Mouse (Mus musculus): ENCODE data around the gene Kcnmb2.

Gene Kcnmb2

DNA sequence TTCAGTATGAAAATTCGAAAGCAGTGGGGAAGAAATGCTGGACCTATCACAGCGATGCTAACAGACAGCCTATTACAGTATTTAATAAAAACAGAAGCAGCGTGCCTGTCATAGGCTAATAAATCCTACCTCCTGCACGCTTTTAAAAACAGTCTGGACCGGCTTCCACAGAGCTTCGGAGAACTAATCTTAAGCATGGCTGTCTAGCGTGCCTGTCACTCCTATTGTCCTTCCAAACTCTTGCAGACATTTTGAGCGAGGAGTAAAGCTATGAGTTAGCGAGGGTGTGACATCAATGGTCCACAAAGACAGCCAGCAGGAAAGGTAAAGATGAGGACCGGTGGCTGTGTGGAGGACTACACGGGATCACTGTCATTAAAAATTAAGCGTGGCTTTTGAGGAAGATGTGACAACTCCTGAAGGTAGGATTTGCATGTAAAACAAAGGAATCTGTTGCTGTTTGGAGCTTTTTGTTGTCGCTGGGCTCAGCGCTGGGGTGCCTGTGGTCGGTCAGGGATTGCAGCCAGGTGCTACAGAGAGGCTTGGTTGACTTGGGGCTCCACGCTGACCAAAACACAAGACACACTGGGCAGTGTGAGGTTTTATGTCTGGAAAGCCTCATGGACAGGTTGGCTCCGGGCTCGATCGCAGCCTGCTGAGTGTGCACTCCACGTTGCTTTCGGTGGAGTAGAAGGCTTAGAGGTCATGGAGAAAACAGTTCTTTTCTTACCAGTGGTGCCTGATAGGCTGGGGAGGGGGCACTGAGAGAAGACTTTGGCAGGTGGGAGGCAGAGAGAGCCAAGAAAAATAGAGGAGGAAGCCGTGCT lies at the start of gene Kcnmb2:
Gene Kcnmb2 (plus strand): TSS at position 4 of the 827 bp plus-strand sequence.
- DNase-seq, result no peak

DNA sequence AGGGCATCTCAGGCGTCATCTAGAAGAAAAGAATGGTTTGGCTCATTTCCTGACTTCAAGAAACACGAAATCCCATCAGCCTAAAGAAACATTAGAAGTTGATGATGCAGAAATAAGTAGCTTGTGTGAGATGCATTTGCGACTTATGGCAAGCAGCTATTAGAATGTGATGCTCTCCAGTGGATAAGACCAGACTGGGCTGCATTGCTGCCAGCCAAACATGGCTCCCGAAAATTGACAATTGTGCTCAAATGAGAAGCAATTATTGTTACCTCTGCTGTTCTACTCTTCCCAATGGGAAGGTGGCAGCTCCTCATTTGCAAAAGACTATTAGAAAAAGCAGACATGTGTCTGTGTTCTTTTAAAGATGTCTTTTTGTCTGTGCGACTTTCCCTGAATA lies 38.8 kb upstream of the Kcnmb2 start:
- no peak for DNase-seq

DNA sequence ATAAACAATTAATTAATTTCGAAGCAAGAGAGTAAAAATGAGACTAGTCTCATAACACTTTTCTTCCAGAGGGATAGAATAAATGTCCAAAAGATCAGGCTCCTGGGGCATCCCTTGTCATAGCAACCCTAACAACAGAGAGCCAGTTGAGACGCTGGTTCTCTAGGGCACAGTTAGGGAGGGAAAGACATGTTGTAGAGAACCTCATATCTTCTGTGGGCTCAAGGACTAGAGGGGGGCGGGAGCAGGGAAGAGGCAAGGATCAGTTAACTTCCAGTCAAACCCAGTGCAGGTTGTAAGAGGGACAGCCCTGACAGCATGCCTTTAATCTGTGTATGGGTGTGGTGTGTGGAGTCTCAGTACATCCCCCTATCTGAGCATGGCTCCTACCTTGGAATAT lies 38.2 kb upstream of the Kcnmb2 start:
- DNase-seq, result no peak

DNA sequence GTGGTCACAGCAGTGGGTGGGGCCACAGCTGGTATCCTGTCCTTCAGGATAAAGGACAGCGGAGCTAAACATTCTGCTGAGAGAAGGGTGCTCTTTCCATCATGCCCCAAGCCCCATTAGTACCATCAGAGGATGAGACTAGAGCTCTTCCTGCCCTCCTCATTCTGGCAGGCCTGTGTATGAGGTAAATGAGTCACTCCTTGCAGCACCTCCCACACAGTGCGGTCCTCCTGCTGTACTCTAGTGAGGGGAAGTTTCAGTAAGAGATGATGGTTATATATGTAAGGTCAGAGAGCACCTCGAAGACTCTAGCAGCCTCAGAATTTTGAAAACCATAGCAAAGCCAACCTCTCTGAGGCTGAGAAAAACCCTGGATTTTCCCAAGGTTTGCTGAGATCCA lies 30.8 kb upstream of the Kcnmb2 start:
- DNase-seq, result no peak

DNA sequence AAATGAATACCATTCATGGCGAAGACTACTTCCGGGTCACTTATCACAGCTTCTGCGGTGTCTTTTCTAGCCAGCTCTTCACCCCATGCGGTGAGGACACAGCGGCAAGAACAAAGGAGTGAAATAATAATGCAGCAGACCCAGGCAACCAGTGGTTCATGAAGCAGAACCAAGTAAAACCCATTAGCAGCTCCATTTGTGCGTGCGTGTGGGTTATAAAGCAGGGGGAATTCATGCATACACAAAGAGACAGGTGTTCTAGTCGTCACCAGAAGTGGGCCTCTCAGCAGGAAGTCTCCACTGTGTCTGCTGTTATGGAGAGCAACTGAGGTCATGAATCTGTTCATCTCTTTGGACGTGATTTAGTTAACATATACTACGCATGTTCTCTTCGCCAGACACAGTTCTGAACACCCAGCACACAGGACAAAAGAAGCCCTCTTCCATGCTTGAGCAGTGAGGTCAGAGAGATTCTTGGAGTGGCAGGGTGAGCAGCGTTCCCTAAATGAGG lies 19.6 kb upstream of the Kcnmb2 start:
- no peak for DNase-seq

DNA sequence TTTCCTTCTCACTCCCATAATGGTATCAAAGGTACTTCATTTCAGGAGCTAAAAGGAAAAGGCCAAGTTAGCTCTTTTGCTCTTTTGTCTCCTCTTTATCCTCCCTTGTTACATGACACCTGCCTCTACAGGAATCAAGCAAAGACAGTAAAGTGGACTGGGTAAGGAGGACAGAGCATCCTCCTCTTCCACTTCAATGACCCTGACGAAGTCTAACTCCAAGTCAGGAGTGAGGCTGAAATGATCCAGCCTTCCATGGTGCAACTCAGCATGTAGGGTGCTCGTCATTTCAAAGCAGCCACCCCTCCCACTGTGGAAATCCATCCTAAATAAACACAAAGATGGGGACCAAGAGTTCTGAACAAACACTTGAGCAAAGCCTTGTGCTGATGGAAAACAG lies 9.7 kb upstream of the Kcnmb2 start:
- no peak for DNase-seq

DNA sequence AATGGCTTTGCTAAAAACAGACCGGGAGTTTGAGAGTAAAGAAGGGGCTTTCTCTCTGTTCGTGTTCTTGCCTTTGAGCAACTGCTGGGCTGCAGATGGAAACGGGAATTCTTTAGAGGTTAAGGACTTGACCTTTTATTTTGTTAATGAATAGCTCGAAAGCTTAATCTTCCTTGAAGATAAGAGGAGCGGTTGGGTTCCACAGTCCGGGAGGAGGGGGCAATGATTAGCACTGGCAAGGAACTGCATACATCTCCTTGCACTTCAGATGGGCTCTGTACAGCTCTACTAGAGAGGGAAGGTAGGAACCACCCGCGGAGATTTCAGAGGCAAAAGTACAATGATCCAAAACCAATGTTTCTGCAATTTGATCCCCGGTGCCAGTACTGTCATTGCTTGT lies 1.2 kb downstream of the Kcnmb2 start:
- no peak for DNase-seq

DNA sequence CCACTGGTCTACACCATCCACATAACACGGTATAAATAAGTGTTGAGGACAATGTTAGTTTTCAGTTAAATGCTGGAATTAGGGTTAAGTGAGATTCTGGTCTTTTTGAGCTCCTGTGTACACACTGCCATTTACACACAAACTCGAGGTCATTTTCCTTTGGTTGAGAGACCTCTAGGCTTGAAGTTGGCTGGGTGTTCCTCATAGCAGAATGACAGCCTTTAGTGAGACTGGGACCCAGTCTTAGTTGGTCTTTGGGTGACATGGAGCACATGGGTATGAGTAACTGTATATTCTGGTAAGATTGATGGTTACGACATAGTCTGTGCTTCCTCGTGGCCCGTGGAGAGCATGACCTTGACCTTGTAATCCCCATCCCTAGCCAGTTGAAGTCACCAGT lies 1.8 kb downstream of the Kcnmb2 start:
- DNase-seq, result no peak

DNA sequence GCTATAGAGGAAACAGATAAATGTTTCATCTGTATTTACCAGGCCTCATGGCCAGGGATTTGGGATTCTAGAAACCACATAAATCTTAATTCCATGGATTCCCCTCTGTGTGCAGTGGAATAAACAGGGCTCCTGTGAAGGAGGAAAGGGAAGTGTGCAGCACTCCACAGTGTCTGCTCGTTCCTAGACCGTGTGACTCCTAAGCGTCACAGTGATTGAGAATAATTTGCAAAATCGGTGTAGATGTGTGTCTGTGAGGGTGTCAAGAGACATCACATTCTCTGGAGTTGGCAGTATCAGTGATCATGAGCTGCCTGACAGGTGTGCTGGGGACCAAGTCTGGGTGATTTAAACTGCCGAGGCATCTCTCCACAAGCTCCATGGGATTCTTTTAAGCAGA lies 8.9 kb downstream of the Kcnmb2 start:
- no peak for DNase-seq

DNA sequence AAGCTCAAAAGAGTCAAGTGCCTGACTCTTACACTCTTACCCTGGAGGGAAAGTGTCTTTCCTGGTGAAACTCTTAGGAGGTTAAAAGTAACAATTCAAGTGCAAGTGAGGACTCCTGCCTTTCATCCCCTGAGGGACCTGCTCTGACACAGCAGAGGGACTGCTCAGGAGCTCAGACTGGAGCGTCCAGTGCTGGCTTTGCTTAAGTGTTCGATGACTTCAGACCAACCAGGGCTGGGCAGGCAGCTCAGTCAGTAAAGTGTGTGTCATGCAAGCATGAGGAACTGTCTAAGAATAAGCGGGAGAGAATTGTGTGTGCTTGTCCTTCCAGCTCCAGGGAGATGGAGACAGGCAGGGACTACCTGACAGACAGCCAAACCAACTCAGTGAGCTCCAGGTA lies 9.4 kb downstream of the Kcnmb2 start:
- no peak for DNase-seq

DNA sequence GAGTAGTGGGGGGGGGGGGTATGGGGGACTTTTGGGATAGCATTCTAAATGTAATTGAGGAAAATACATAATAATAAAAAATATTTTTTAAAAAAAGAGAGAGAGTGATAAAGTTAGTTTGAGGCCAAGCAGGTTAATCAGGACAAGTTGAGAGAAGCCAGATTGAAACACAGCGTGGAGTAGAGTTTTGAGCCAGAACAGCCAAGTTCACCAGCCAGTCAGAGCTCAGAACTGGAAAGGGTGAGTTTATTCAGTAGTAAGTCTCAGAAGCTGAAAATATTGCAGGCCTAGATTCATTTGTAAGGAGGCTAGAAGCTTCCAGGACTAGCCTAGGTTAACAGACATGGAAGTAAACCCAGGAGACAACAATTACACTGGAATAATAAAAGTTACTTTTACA lies 26.2 kb downstream of the Kcnmb2 start:
- DNase-seq, result no peak

DNA sequence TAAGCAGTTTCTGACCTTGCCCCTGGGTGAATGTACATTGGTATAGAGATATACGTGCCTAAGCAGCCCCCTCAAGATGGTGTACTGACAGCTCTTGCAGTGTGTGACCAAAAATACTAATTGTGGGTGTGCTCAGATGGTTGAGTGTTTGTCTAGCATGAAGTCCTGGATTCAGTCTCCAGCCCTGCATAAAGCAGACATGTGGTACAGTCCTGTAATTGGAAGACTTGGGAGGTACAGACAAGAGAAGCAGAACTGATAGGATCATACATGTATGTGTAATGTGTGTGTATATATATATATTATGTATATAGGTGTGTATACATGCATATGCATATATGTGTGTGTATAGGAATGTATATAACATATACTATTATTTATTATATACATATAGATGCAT lies 32.4 kb downstream of the Kcnmb2 start:
- no peak for DNase-seq

DNA sequence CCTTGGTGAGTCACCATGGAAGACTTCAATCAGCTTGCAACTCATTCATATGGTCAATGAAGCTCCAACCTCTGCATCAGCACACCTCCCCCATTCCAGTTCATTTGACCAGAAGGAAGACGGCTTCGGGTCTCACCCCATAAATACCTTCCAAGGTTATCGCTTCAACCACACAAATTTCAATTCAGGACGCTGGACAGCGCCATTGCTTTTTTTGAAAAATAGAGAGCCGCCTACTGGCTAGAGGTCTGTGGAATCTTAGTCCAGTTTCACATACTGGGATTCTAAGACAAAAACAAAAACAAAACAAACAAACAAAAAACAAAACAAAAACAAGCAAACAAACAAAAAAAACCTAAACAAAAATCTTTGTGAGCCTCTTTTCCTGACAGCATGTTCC lies 39.2 kb downstream of the Kcnmb2 start:
- DNase-seq, result no peak

DNA sequence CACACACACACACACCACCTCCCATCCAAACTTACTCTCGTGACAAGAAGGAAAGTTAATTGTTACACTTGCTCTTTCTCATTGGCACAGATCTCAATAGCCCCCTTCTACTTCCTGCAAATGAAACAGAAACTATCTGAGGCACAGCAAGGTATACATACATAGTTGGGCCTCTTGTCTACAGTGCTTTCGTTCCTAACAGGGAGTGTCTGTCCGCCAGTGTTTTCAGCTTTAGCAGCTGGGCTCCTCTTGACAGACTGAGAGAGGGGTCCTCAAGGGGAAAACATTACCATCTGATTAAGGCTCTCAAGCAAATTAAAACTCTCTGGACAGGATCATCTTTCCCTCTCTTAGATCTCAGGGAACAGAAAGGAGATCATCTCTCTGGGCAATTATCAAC lies 51.9 kb downstream of the Kcnmb2 start:
- DNase-seq, result no peak

DNA sequence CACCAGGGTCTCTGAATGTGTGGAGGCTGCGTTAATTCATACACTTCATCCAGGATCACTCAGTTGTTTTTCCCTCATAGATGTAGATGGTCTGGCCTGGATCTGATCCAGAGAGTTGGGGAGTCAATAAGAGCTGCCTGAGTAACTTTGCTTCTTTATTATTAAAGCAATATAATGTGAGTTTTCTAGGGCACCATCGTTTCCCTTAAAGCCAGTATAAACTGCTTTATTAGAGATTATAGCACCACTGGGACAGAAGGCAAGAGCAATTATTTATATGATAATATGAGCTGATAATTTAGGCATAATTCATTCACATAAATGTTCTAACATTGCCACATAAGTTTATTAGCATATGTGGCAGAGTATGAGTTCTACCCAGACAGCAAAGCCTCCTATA lies 52.7 kb downstream of the Kcnmb2 start:
- DNase-seq, result no peak

DNA sequence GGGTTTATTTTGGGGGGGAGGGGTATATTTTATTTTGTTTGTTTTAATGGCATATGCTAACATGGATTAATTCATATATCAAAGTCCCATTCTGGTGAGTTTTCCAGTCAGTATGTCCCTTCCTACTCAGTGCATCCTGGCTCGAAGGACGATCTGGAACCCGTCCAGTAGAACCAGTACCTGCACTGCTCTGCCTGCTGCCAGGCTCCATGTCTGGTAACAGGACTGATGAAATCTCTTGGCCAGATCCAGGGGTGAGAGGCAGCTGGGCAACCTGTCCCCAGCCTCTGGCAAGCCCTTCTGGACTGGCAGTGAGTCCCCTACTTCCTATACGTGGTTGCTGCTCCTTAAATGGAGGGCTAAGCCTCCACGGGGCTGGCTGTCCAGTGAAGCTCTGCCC lies 57.5 kb downstream of the Kcnmb2 start:
- DNase-seq, result no peak

DNA sequence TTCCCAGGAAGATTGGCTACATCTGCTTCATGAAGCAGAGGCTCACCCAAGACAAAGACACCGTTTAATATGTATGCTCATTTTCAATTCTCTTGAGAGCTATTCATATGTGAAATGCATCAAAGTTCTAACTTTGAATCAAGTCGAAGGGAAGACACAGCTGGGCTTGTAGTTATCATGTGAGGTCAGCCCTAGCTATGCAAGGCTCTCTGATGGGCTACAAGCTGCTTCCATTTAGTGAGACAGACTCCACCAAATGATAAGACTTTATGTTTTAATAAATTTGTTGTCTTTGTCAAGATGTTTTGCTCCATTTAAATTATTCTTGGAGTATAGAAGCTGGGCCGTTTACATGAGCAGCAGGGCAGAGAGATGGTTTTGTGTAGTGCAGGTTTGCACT lies 58.9 kb downstream of the Kcnmb2 start:
- no peak for DNase-seq

DNA sequence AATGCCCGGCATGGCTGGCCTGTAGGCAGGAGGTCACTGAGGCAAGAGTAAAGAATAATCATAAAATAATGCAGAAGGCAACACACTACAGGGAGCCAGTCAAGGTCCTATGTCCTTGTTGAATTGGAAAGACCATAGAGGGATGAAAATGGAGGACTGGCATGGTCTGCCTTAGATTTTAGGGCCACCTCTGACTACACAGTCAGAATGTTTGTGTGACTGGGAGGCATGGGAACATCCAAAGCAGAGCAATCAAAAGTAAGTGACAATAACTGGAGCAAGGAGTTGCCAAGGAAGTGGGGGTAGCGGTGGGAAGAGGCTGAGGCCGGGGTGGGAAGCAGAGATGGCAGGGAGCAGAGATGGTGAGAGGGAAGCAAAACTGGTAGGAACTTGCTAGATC lies 60.8 kb downstream of the Kcnmb2 start:
- no peak for DNase-seq

DNA sequence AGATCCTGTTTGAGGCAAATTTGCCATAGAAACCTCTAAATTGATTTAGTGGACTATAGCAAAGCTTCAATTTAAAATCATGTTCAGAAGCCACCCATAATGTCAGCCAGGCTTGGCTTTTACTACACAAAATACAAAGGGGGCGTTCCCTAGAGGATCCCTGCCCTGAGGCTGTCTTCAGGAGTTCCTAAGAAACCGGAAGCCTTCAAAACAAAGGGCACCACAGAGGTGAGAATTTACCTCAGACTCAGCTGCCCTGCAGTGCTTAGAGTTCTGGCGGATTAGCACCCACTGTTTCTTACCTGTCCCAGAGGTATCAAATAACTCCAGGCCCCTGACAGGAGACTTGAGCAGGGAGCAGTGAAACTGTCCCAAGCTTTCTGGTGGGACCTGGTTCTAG lies 77.4 kb downstream of the Kcnmb2 start:
- DNase-seq, result no peak

DNA sequence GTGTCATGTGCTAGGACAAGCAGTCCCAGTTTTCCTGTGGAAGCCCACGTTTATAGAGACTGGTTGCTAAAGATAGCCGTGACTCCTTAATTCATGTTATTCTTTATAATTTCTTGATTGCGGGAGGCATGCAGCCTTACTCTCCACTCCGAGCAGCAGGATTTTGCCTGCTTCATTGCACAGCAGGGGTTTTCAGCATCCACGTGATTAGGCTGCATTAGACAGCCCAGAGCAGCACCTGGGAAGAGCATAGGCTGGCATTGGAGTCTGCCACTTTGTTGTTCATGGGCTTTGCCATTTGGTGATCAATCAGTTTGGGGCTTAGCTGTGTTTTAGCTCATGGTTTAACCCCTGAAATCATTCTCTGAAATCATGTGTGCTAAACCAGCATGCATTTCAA lies 80.1 kb downstream of the Kcnmb2 start:
- no peak for DNase-seq

DNA sequence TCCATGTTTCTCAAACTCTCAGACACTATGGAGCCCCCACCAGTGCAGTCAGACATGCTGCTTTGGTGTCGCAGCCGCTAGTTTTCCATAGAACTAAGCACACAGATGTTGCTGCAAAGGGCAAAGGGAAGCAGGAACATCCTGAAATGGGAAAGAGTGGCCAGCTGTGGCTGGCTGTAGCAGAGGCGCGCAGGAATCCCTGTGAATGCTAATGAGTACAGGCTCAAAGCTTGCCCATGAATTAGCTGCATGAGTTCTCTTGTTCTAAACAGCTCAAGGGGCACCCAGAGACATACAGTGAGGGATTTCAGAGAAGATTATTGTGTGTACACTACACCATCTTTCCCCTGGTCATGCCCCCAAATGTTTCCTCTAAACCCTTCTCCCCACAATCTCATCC lies 82.8 kb downstream of the Kcnmb2 start:
- no peak for DNase-seq

DNA sequence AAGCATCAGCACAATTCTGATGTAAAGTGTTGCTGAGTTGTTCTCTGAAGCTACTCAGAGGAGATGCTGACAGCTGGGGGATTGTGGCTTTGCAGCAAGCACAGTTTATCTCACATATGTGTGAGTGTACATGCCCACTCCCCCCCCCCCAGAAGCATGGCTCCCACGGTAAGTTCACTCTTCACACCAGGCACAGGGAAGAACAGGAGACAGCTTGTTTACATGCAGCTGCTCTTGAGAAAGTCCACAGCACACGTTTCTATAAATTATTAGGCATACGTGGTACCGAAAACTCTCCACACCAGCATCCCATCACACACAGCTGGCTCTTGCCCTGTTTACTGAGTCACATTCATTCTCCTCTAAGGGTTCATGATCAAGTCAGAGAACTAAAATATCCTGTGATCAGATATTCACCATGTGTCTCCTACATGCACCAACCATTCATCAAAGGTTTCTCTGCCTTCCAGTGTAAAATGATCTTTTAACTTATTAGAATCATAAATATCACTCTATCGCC lies 89.3 kb downstream of the Kcnmb2 start:
- no peak for DNase-seq

DNA sequence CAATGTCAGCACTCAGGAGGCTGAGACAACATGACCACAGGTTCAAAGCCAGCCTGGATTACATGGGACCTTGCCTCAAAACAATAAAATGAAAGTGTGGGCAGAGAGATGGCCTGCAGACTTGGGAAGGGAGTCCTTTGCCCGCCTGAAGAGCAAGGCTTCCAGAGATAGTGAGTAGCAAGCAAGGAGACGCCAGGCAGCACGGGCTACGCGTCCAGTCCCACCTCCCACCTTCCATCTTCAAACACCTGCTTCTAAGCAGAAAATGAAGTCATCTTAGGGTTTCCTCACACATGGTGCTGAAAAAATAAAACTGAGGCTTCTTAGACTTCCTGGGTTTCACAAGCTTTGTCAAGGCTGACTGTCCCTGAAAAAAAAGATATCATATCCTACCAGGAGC lies 109.3 kb downstream of the Kcnmb2 start:
- DNase-seq, result no peak

DNA sequence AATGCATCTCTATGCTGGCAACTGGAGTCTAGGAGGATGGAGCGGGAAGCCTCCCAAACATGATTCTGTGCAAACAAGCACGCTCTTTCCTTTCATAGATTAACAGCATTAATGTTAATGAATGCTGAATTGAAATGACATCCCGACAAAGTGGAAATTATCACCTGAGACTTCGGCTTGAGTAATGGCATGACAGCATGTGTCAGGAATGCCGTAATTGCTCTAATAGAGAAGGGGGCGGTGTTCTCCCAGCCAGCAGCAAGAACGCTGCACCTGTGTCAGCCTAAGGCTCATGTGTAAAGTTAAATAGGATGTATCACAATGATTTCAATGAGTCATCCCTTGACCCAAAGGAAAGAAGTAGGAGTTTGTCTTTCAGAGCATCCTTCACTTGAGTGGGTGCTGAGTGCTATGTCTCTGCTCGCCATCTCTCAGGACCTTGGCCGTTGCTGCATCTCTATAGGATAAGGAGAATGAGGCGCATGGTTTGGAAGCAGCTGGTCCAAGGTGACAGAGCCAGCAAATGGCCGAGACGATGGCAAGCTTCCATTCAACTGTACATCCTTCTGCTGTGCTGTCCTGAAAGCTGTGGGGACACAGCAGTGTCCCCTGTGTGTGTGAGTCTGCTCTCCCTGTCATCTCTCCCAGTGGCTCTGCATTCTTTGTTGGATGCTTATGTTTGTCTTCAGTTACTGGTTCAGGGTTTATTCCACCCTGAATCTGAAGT lies 110.1 kb downstream of the Kcnmb2 start:
- no peak for DNase-seq
